Mouse (Mus musculus) lung, adult 10 weeks (tissue): ENCODE measurements around the gene Mrgpra1. TPM values are rescaled to one million over a fixed set of nuclear protein-coding genes. Genes with fewer than 3 reads are reported as not detected.

Source experiments
- polyA plus RNA-seq: library from polyadenylated mRNA; stranded (reverse); fragments of 350-450 nt; fragmentation: Illumina TruSeq; extraction: RNeasy Lipid Tissue Mini Kit (QIAGEN cat#74804); gene quantifications from one replicate; pipeline ENCODE4 v1.2.3, GENCODE M21; 2014; ENCODE audit warnings: low read depth, low replicate concordance; ENCODE audit not compliant: insufficient read depth

Gene Mrgpra1
- not detected for polyA plus RNA-seq

DNA sequence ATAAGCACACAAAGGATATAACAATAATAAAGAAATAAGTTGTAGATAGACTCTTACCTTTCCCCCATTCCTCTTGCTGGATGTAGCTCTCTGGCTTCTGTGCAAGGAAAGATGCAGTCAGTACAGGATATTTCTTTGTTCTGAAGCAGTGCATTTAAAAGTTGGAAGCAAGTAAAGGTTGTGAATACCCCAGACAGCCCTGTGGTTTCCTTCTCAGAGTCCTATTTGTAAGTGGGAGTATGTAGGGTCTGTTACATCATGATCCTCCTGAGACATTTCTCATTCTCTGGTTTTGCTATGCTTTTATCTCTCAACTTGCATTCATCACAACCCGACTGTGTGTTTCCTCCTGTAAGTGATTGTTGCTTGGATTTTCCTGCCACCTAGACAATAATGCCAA, at the start of gene Mrgpra1:
Gene Mrgpra1 (minus strand): TSS at position 101 of the 400 bp plus-strand sequence.

Other genes starting within 250 kb of the Mrgpra1 start
- gene Ptpn5, start 220.6 kb downstream of the Mrgpra1 start, polyA plus RNA-seq: 0.28 TPM
- not detected for gene Mrgpra6, start 149.3 kb downstream of the Mrgpra1 start, polyA plus RNA-seq
- gene Mrgpra9, start 101.4 kb downstream of the Mrgpra1 start, polyA plus RNA-seq: not detected
- gene Mrgpra2a, start 97.9 kb upstream of the Mrgpra1 start, polyA plus RNA-seq: not detected
- 0.45 TPM for gene Mrgpra2b, start 174.6 kb upstream of the Mrgpra1 start, polyA plus RNA-seq
- gene Mrgpra3, start 247.1 kb upstream of the Mrgpra1 start, polyA plus RNA-seq: not detected